Mouse (Mus musculus): ENCODE measurements around the gene Adam10.

DNA sequence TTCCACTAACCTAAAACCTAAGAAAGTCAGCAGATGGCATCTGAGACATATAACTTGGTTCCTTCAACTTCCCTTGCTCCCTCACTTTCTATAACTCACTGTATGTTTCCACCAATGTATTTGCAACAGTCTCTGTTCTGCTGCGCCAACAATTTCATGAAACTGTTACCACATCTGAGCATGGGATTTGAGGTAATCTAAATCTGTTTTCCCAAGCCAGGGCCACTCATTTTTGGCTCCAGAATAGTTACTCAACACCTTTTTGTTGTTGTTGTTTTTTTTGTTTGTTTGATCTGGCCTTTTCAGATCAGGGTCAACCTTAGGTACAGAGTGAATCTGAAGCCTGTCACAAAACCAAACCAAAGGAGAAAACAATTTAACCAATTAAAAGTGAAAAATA lies 27.8 kb upstream of the Adam10 start:
- no peak for TF ChIP-seq CTCF (IDR thresholded peaks at IDR 0.05; ENCODE audit: extremely low read depth, insufficient read length, insufficient replicate concordance, low read depth, low read length)
- TF ChIP-seq POLR2A (IDR thresholded peaks at IDR 0.05; ENCODE audit: low read depth, low read length) = no peak
